Mouse (Mus musculus) stomach, embryonic 16.5 days (tissue): Measurements from ENCODE around the gene Gm11084. TPM values are rescaled to one million over a fixed set of nuclear protein-coding genes. Genes with fewer than 3 reads are reported as not detected.

Experiments used
- ATAC-seq: fragments of 200-750 bp; cut with Nextera tagmentation; 2 replicates; pipeline ENCODE4 v1.8.0; 2017; ENCODE audit warnings: moderate number of reproducible peaks, moderate TSS enrichment; ENCODE audit not compliant: insufficient read depth, low FRiP score
- H3K27ac ChIP-seq: fragments of 300-500 bp; sonication (generic); 2 replicates; pipeline ENCODE4 v1.5.1; 2014; ENCODE audit warnings: low read length
- H3K27me3 ChIP-seq: fragments of 300-500 bp; sonication (generic); 2 replicates; pipeline ENCODE4 v1.6.1; 2014; ENCODE audit warnings: low read length, control low read depth, mixed read lengths; ENCODE audit not compliant: control insufficient read depth, insufficient read depth
- H3K36me3 ChIP-seq: fragments of 300-500 bp; sonication (generic); 2 replicates; pipeline ENCODE4 v1.6.1; 2014; ENCODE audit warnings: low read length; ENCODE audit not compliant: control insufficient read depth, insufficient read depth
- H3K4me1 ChIP-seq: fragments of 300-500 bp; sonication (generic); 2 replicates; pipeline ENCODE4 v1.6.1; 2014; ENCODE audit warnings: low read length, control low read depth, mixed read lengths; ENCODE audit not compliant: control insufficient read depth, insufficient read depth
- H3K4me2 ChIP-seq: fragments of 300-500 bp; sonication (generic); 2 replicates; pipeline ENCODE4 v1.6.1; 2014; ENCODE audit warnings: low read depth, low read length, mixed read lengths
- H3K4me3 ChIP-seq: fragments of 300-500 bp; sonication (generic); replicated peaks from 2 replicates; pipeline ENCODE4 v1.5.1; 2014; ENCODE audit warnings: mild to moderate bottlenecking, low read length
- H3K9ac ChIP-seq: fragments of 300-500 bp; sonication (generic); 2 replicates; pipeline ENCODE4 v1.6.1; 2014; ENCODE audit warnings: low read length
- H3K9me3 ChIP-seq: fragments of 300-500 bp; sonication (generic); replicated peaks from 2 replicates; pipeline ENCODE4 v1.6.1; 2016; ENCODE audit warnings: low read length, control low read depth; ENCODE audit not compliant: control insufficient read depth
- WGBS: fragments of 180-500 bp; shearing (Covaris S2); extraction: QIAGEN DNeasy Blood & Tissue Kit; methylation state at CpG from one replicate; pipeline ENCODE4 v1.1.7; 2014; 5-methylcytosine and 5-hydroxymethylcytosine counted together
- polyA plus RNA-seq: library from polyadenylated mRNA; unstranded; fragments of >200 nt; fragmentation: Nextera tagmentation; extraction: Ambion mirVana; gene quantifications from 2 replicates; pipeline ENCODE4 v1.2.1, GENCODE M21; 2015

The Gm11084 gene
- polyA plus RNA-seq, 1 experiment from 2014 or later = not detected

- Histone ChIP-seq H3K27ac (no peak overlapping the region), H3K9me3 (no peaks in the 10 kb centered on the region), H3K4me2 (no peak overlapping the region), H3K4me1 (0 out of 2 replicates have a peak, but pooled peaks cover 3% of the 10 kb centered on the region), H3K4me3 (no peak overlapping the region), H3K27me3 (no peaks in the 10 kb centered on the region), H3K9ac (no peak overlapping the region), H3K36me3 (no peaks in the 10 kb centered on the region)
- WGBS = 90% methylated on average over 7 of the region's 7 CpGs
- no peak for ATAC-seq
Observed at GRCm38 (mm10) chr2:72982110-72982785, 4.3 kb downstream of the Gm11084 start.

- H3K4me3 ChIP-seq = peak overlapping the region; percentile 98; the same call in 1 of the 2 replicates
- H3K27me3 ChIP-seq = no peaks in the 10 kb centered on the region
- no peaks in the 10 kb centered on the region for H3K9me3 ChIP-seq
- H3K9ac ChIP-seq = no peak overlapping the region
- 75% methylated on average over 9 of the region's 9 CpGs for WGBS
- no peak for ATAC-seq
- no peaks in the 10 kb centered on the region for H3K36me3 ChIP-seq
- no peak overlapping the region for H3K27ac ChIP-seq
- H3K4me1 ChIP-seq = peaks cover 5% of the 10 kb centered on the region
- H3K4me2 ChIP-seq = peak overlapping the region; percentile 70
Observed at GRCm38 (mm10) chr2:72981441-72982109, 4.9 kb downstream of the Gm11084 start.

DNA sequence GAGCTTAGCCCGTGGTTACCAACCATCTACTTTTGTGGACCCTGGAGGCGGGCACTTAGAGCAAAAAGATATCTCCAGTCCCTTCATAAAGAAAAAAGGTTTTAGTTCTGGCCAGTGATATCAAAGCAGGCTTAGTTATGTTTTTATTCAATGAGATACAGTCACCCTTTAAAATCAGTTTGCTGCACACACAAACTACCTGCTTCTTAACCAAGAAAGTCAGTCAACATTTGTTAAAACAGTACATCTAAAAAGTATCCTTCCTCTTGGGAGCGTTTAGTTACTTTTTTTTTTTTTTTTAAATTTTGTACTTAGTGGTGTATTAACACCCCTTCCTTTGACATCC, 5.5 kb downstream of the Gm11084 start:
- no peak for ATAC-seq
- H3K36me3 ChIP-seq = no peaks in the 10 kb centered on the region
- H3K9me3 ChIP-seq = no peaks in the 10 kb centered on the region
- peaks cover 8% of the 10 kb centered on the region for H3K4me1 ChIP-seq
- H3K4me3 ChIP-seq = peak overlapping the region; percentile 98
- peak overlapping the region; percentile 100 for H3K9ac ChIP-seq
- WGBS = 6% methylated on average over 3 of the region's 3 CpGs
- H3K27ac ChIP-seq = peak overlapping the region; percentile 100
- H3K27me3 ChIP-seq = no peaks in the 10 kb centered on the region
- H3K4me2 ChIP-seq = peak overlapping the region; percentile 70

DNA sequence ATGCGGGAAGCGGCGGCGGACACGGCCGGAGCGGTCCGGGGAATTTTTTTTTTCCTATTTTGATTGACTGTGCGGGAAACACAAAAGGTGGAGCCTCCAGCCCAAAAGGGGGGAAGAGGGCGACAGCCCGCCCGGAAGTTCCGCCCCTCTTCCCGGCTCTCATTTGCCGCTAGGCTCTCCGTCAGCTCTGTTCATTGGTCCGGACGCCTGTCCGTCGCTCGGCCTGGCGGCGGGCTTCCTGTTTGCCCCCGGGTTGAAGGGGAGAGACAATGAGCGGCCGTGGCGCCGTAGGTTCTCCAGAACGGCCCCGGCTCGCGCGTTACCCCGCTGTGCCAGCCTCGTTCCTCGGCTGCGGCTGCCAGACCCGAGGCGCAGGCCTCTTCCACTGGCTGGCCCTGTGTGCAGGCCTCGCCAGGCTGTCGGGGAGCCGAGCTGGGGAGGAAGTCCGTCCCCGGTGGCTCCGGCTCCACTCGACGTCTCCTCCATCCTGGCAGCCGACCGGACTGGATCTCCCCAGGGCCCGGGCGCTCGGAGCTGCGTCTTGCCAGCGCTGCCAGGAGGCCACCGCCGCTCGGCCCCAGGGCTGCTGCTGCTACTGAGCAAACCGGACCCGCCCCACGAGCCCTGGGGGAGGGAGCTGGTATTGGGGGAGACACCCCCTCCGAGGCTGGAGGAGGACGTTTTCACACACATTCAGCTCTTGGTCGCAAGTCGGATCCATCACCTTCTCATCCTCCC, 6.0 kb downstream of the Gm11084 start, which contains the start of gene Sp3:
Sp3 (minus strand) TSS at position 110 of the 738 bp plus-strand sequence.
- Histone ChIP-seq H3K27me3 (no peaks in the 10 kb centered on the region), H3K27ac (peak within 1 kb of the TSS; percentile 100), H3K4me1 (peaks cover 14% of the 10 kb centered on the region), H3K9me3 (no peaks in the 10 kb centered on the region), H3K36me3 (no peaks in the 10 kb centered on the region), H3K9ac (peak within 1 kb of the TSS; percentile 100), H3K4me2 (peak within 1 kb of the TSS; percentile 70), H3K4me3 (peak within 1 kb of the TSS; percentile 98)
- WGBS = under 1% methylated on average over 64 of the region's 64 CpGs
- ATAC-seq = peak; percentile 87

GRCm38 (mm10) chr2:72979659-72980071, 6.9 kb downstream of the Gm11084 start:
- Histone ChIP-seq H3K4me1 (peaks cover 15% of the 10 kb centered on the region), H3K36me3 (no peaks in the 10 kb centered on the region), H3K4me3 (peak overlapping the region; percentile 98), H3K27ac (peak overlapping the region; percentile 100), H3K27me3 (no peaks in the 10 kb centered on the region), H3K4me2 (peak overlapping the region; percentile 29; the same call in 1 of the 2 replicates), H3K9me3 (no peaks in the 10 kb centered on the region), H3K9ac (peak overlapping the region; percentile 100)
- 0% methylated on average over 20 of the region's 54 CpGs for WGBS
- ATAC-seq = peak; percentile 80

- Histone ChIP-seq H3K4me1 (peaks cover 15% of the 10 kb centered on the region), H3K4me2 (peak overlapping the region; percentile 80), H3K27ac (peak overlapping the region; percentile 100), H3K27me3 (no peaks in the 10 kb centered on the region), H3K36me3 (no peaks in the 10 kb centered on the region), H3K9ac (peak overlapping the region; percentile 100), H3K4me3 (peak overlapping the region; percentile 98), H3K9me3 (no peaks in the 10 kb centered on the region)
- under 1% methylated on average over 71 of the region's 107 CpGs for WGBS
- peak; percentile 88 for ATAC-seq
Observed at GRCm38 (mm10) chr2:72978901-72979658, 7.4 kb downstream of the Gm11084 start.

DNA sequence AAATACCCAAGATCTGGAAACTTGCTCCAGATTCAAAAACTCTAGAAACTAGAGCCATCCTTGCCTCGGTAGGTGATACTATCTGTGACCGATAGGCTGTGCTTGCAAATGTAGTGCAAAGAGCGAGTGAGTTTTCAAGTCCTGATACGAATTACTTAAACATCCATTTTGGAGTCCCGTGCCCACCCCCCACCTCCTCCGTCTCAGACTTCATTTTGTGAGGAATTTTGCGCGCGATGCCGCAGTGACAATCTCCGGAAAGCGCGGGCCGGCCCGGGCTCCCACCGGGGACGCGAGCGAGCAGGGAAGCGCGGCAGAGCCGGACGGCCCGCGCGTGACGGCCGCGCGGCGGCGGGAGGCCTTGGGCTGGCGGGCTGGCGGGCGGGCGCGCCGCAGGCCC, 8.0 kb downstream of the Gm11084 start:
- under 1% methylated on average over 38 of the region's 38 CpGs for WGBS
- Histone ChIP-seq H3K27ac (peak overlapping the region; percentile 100), H3K9ac (peak overlapping the region; percentile 100), H3K9me3 (no peaks in the 10 kb centered on the region), H3K4me3 (peak overlapping the region; percentile 98), H3K4me1 (peaks cover 12% of the 10 kb centered on the region), H3K36me3 (no peaks in the 10 kb centered on the region), H3K4me2 (peak overlapping the region; percentile 80), H3K27me3 (no peaks in the 10 kb centered on the region)
- peak; percentile 12 for ATAC-seq

GRCm38 (mm10) chr2:72977272-72977671, 9.2 kb downstream of the Gm11084 start:
- H3K9ac ChIP-seq = peak overlapping the region; percentile 35; the same call in 1 of the 2 replicates
- H3K27me3 ChIP-seq = no peaks in the 10 kb centered on the region
- ATAC-seq = no peak
- no peak overlapping the region for H3K27ac ChIP-seq
- H3K9me3 ChIP-seq = no peaks in the 10 kb centered on the region
- WGBS = 47% methylated on average over 1 of the region's 1 CpGs
- peak overlapping the region; percentile 37 for H3K4me3 ChIP-seq
- H3K36me3 ChIP-seq = no peaks in the 10 kb centered on the region
- H3K4me1 ChIP-seq = peaks cover 12% of the 10 kb centered on the region
- H3K4me2 ChIP-seq = peak overlapping the region; percentile 57
